Mouse (Mus musculus): ENCODE data around the gene Rab34. TPM values are rescaled to one million over a fixed set of nuclear protein-coding genes. Genes with fewer than 3 reads are reported as not detected.

The Rab34 gene
- total and polyA plus RNA-seq, 2 experiments, result 2.8 to 5.2 TPM

GRCm38 (mm10) chr11:78162504-78162903, 25.7 kb upstream of the Rab34 start:
- WGBS, result 29% methylated on average over 6 of the region's 6 CpGs
- peaks cover 8% of the 10 kb centered on the region for H3K36me3 ChIP-seq (ENCODE audit: control insufficient read depth, insufficient read depth, low read length)
- peak; percentile 72 for DNase-seq (ENCODE audit: extremely low read depth, low read depth, low spot score)
- TF ChIP-seq CTCF (IDR thresholded peaks at IDR 0.05; ENCODE audit: low read depth, low read length) (no peak), POLR2A (IDR thresholded peaks at IDR 0.05; ENCODE audit: extremely low read depth, insufficient read depth, low read length) (no peak)
- peaks cover 41% of the 10 kb centered on the region; the same call in 1 of the 2 replicates for H3K79me2 ChIP-seq (ENCODE audit: control insufficient read depth, insufficient read depth, low read length)
- no peak overlapping the region for H3K4me3 ChIP-seq (ENCODE audit: insufficient read depth, low read depth, low read length)
- peak overlapping the region; percentile 98 for H3K27ac ChIP-seq (replicated peaks; ENCODE audit: insufficient read depth, low read depth, low read length)
- H3K27me3 ChIP-seq (ENCODE audit: control insufficient read depth, insufficient read depth, low read length), result no peaks in the 10 kb centered on the region
- peaks cover 23% of the 10 kb centered on the region for H3K4me1 ChIP-seq (ENCODE audit: control insufficient read depth, insufficient read depth, low read length)
- H3K9ac ChIP-seq (ENCODE audit: low read depth, low read length), result peak overlapping the region; percentile 16; the same call in 1 of the 2 replicates

- Histone ChIP-seq H3K79me2 (ENCODE audit: control insufficient read depth, insufficient read depth, low read length) (peaks cover 41% of the 10 kb centered on the region; the same call in 1 of the 2 replicates), H3K9ac (ENCODE audit: low read depth, low read length) (peak overlapping the region; percentile 98), H3K36me3 (ENCODE audit: control insufficient read depth, insufficient read depth, low read length) (peaks cover 8% of the 10 kb centered on the region), H3K27ac (replicated peaks; ENCODE audit: insufficient read depth, low read depth, low read length) (peak overlapping the region; percentile 98; the same call in 1 of the 2 replicates), H3K4me1 (ENCODE audit: control insufficient read depth, insufficient read depth, low read length) (peaks cover 23% of the 10 kb centered on the region), H3K4me3 (ENCODE audit: insufficient read depth, low read depth, low read length) (no peak overlapping the region), H3K27me3 (ENCODE audit: control insufficient read depth, insufficient read depth, low read length) (no peaks in the 10 kb centered on the region)
- no peak for DNase-seq (ENCODE audit: extremely low read depth, low read depth, low spot score)
- TF ChIP-seq POLR2A (IDR thresholded peaks at IDR 0.05; ENCODE audit: extremely low read depth, insufficient read depth, low read length) (no peak), CTCF (IDR thresholded peaks at IDR 0.05; ENCODE audit: low read depth, low read length) (no peak)
- WGBS, result 75% methylated on average over 2 of the region's 2 CpGs
Observed at GRCm38 (mm10) chr11:78163045-78163444, 25.2 kb upstream of the Rab34 start.

DNA sequence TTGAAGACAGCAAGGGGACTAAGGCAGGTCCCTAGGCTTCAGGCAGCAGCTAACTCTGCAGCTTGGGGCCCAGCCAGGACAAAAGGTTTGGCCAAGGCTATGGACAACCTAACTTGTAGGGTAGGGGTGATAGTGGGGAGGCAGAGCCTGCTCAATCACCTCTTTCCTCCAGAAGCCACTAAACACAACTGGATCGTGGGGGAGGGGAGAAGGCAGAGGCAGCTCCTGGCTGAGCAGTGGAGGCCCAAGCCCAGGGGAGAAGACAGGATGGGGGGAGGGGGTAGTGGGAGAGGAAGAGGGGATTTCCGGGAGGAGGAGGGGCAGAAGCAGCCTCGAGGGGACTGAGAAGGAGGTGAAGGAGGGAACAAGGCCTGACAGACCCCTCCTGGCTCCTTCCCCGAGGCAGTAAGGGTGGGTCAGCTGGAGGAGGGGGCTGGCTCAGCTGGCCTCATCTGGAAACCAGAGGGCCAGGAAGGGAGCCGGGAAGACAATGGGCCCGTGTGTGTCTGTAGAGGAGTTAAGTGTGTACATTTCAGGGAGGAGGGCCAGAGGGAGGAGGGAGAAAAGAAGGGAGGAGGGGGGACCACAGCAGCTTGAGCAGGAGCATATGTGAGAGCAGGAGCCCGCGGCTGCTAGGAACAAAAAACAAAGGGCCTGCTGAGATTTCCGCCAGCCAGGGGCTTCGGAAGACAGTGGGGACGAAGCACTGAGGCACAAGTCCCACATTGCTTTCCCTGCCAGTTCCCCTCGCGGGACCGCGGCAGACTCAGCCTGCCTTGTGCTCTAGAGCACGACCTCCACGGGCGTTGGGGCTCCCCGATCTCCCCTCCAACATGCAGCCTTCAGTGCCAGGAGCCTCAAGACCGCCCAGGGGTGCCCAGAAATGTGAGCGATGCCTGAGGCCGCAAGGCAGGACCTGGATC, 24.3 kb upstream of the Rab34 start:
- H3K4me3 ChIP-seq (ENCODE audit: insufficient read depth, low read depth, low read length), result peak overlapping the region; percentile 99
- 2% methylated on average over 22 of the region's 22 CpGs for WGBS
- peak; percentile 68 for DNase-seq (ENCODE audit: extremely low read depth, low read depth, low spot score)
- H3K36me3 ChIP-seq (ENCODE audit: control insufficient read depth, insufficient read depth, low read length), result peaks cover under 1% of the 10 kb centered on the region
- H3K79me2 ChIP-seq (ENCODE audit: control insufficient read depth, insufficient read depth, low read length), result peaks cover 41% of the 10 kb centered on the region; the same call in 1 of the 2 replicates
- no peaks in the 10 kb centered on the region for H3K27me3 ChIP-seq (ENCODE audit: control insufficient read depth, insufficient read depth, low read length)
- H3K9ac ChIP-seq (ENCODE audit: low read depth, low read length), result peak overlapping the region; percentile 98
- H3K4me1 ChIP-seq (ENCODE audit: control insufficient read depth, insufficient read depth, low read length), result peaks cover 20% of the 10 kb centered on the region
- no peak for TF ChIP-seq POLR2A (IDR thresholded peaks at IDR 0.05; ENCODE audit: extremely low read depth, insufficient read depth, low read length)
- TF ChIP-seq CTCF (IDR thresholded peaks at IDR 0.05; ENCODE audit: low read depth, low read length), result no peak
- H3K27ac ChIP-seq (replicated peaks; ENCODE audit: insufficient read depth, low read depth, low read length), result peak overlapping the region; percentile 98

DNA sequence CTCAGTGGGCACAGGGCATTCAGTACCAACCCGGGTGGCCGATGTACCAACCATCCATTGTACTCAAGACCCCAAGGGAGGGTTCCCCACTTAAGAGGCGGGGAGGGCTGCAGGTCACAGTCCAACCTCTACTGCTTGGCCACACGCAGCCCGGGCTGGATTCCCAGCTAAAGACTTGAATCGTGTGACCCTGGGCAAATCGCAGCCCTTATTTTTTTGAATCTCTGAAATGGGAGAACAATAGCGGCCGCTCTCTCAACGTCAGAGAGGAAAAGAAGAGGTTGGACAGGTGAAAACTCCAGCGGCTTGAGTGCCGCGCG, 23.7 kb upstream of the Rab34 start:
- no peaks in the 10 kb centered on the region for H3K27me3 ChIP-seq (ENCODE audit: control insufficient read depth, insufficient read depth, low read length)
- TF ChIP-seq POLR2A (IDR thresholded peaks at IDR 0.05; ENCODE audit: extremely low read depth, insufficient read depth, low read length) (no peak), CTCF (IDR thresholded peaks at IDR 0.05; ENCODE audit: low read depth, low read length) (no peak)
- H3K79me2 ChIP-seq (ENCODE audit: control insufficient read depth, insufficient read depth, low read length), result peaks cover 41% of the 10 kb centered on the region; the same call in 1 of the 2 replicates
- peak overlapping the region; percentile 98 for H3K27ac ChIP-seq (replicated peaks; ENCODE audit: insufficient read depth, low read depth, low read length)
- peaks cover 20% of the 10 kb centered on the region for H3K4me1 ChIP-seq (ENCODE audit: control insufficient read depth, insufficient read depth, low read length)
- H3K36me3 ChIP-seq (ENCODE audit: control insufficient read depth, insufficient read depth, low read length), result no peaks in the 10 kb centered on the region; the same call in none of the 2 replicates
- peak overlapping the region; percentile 99 for H3K4me3 ChIP-seq (ENCODE audit: insufficient read depth, low read depth, low read length)
- 2% methylated on average over 14 of the region's 14 CpGs for WGBS
- peak overlapping the region; percentile 98 for H3K9ac ChIP-seq (ENCODE audit: low read depth, low read length)
- no peak for DNase-seq (ENCODE audit: extremely low read depth, low read depth, low spot score)

DNA sequence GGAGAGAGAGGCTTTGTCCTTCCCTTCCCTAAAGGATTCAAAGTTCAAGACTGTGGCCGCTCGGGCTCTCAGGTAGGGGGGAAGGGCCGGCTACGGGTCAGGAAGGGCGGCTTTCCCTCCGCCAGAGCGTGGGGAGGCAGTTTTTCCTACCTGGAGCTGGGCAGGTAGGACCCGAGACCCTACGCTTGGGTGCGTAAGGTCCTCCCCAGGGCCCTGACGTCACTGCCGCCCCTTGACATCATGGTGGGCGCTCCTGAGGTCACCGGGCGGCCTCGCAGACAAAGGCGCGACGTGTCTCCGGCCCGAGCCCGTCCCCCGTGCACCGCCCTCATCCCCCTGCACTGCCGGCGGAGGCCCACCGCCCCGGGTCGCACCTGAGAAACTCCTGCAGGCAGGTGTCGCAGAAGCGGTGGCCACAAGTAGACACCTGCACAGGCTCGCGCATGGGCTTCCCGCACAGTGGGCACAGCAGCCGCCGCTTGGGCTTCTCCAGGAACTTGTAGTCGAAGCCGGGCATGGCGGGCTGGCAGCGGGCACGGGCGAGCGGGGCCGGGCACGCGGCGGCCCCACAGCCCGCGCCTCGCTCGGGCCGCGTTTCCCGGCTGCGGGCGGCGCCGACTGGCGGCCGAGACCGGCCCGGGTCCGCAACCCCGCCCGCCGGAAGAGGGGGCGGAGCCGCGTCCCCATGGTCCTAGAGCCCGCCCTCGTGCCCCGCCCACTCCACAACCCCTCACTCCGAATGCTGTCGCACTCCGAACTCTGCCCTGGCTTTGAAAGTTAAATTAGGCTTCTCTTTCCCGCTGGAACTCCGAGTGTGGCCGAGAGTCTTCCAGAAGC, 23.1 kb upstream of the Rab34 start, which contains the start of gene Traf4:
TSS of gene Traf4 (minus strand) at position 666 of the 837 bp plus-strand sequence.
- Histone ChIP-seq H3K4me1 (ENCODE audit: control insufficient read depth, insufficient read depth, low read length) (peaks cover 20% of the 10 kb centered on the region), H3K27ac (replicated peaks; ENCODE audit: insufficient read depth, low read depth, low read length) (peak within 1 kb of the TSS; percentile 98), H3K79me2 (ENCODE audit: control insufficient read depth, insufficient read depth, low read length) (peaks cover 41% of the 10 kb centered on the region; the same call in 1 of the 2 replicates), H3K4me3 (ENCODE audit: insufficient read depth, low read depth, low read length) (peak within 1 kb of the TSS; percentile 99), H3K27me3 (ENCODE audit: control insufficient read depth, insufficient read depth, low read length) (no peaks in the 10 kb centered on the region), H3K9ac (ENCODE audit: low read depth, low read length) (peak within 1 kb of the TSS; percentile 98), H3K36me3 (ENCODE audit: control insufficient read depth, insufficient read depth, low read length) (no peaks in the 10 kb centered on the region; the same call in 1 of the 2 replicates)
- WGBS, result under 1% methylated on average over 78 of the region's 78 CpGs
- peak; percentile 24 for TF ChIP-seq CTCF (IDR thresholded peaks at IDR 0.05; ENCODE audit: low read depth, low read length)
- peak; percentile 59; the same call in 1 of the 2 replicates for TF ChIP-seq POLR2A (IDR thresholded peaks at IDR 0.05; ENCODE audit: extremely low read depth, insufficient read depth, low read length)
- peak; percentile 84 for DNase-seq (ENCODE audit: extremely low read depth, low read depth, low spot score)
